Mouse (Mus musculus) frontal cortex, adult 2 months (tissue): ENCODE data around the gene Srf. TPM values are rescaled to one million over a fixed set of nuclear protein-coding genes. Genes with fewer than 3 reads are reported as not detected.

Experiments used
- DNase-seq, 2 experiments: peaks; one replicate each; pipeline ENCODE4 v3.0.0; 2022; ENCODE audit warnings: low spot score in 1 of 2; ENCODE audit errors: extremely low spot score in 1 of 2
- polyA plus RNA-seq: library from polyadenylated mRNA; depleted of rRNA; stranded (reverse); fragments of >200 nt; gene quantifications from 2 replicates; pipeline ENCODE4 v1.2.3, GENCODE M21; 2012; rRNA removed

The Srf gene
- 74.8 and 82.0 TPM in 2 replicates for polyA plus RNA-seq

- DNase-seq: peak; percentile 99
These were observed at the start of gene Srf for GRCm38 (mm10) chr17:46555673-46556583. TSS of gene Srf (minus strand) at chr17:46556175.

GRCm38 (mm10) chr17:46605126-46605525, 49.2 kb upstream of the Srf start:
- no peak for DNase-seq

GRCm38 (mm10) chr17:46603229-46603628, 47.3 kb upstream of the Srf start:
- DNase-seq: no peak

- no peak for DNase-seq
These were observed 46.2 kb upstream of the Srf start for GRCm38 (mm10) chr17:46602212-46602611.

GRCm38 (mm10) chr17:46600569-46600968, 44.6 kb upstream of the Srf start:
- no peak for DNase-seq

GRCm38 (mm10) chr17:46598963-46599362, 43.0 kb upstream of the Srf start:
- DNase-seq: peak in 1 of 2 experiments; percentile 35

GRCm38 (mm10) chr17:46597956-46598355, 42.0 kb upstream of the Srf start:
- DNase-seq: no peak

GRCm38 (mm10) chr17:46595336-46595735, 39.4 kb upstream of the Srf start:
- peak in 1 of 2 experiments; percentile 38 for DNase-seq

GRCm38 (mm10) chr17:46594606-46595005, 38.6 kb upstream of the Srf start:
- DNase-seq: no peak

- DNase-seq: no peak
These were observed 37.1 kb upstream of the Srf start for GRCm38 (mm10) chr17:46593124-46593523.

- no peak for DNase-seq
These were observed 35.4 kb upstream of the Srf start for GRCm38 (mm10) chr17:46591406-46591805.

- no peak for DNase-seq
These were observed 34.5 kb upstream of the Srf start for GRCm38 (mm10) chr17:46590439-46590838.

GRCm38 (mm10) chr17:46589635-46590314, 33.8 kb upstream of the Srf start:
- DNase-seq: no peak

- no peak for DNase-seq
These were observed 32.9 kb upstream of the Srf start for GRCm38 (mm10) chr17:46588913-46589312.

- no peak for DNase-seq
These were observed 32.2 kb upstream of the Srf start for GRCm38 (mm10) chr17:46588173-46588572.

- DNase-seq: no peak
These were observed 30.4 kb upstream of the Srf start for GRCm38 (mm10) chr17:46586327-46586726.

- no peak for DNase-seq
These were observed 22.7 kb upstream of the Srf start for GRCm38 (mm10) chr17:46578650-46579049.

- DNase-seq: no peak
These were observed 20.1 kb upstream of the Srf start for GRCm38 (mm10) chr17:46576070-46576469.

- no peak for DNase-seq
These were observed 18.6 kb upstream of the Srf start for GRCm38 (mm10) chr17:46574535-46574934.

GRCm38 (mm10) chr17:46571005-46571404, 15.0 kb upstream of the Srf start:
- DNase-seq: no peak

- DNase-seq: no peak
These were observed 3.2 kb upstream of the Srf start for GRCm38 (mm10) chr17:46559146-46559545.

- DNase-seq: no peak
These were observed 2.2 kb upstream of the Srf start for GRCm38 (mm10) chr17:46558151-46558550.
